Mouse (Mus musculus) C2C12 (cell line): ENCODE data around the gene Slco3a1.

Source experiments
- CTCF ChIP-seq: IDR thresholded peaks from one replicate; pipeline ENCODE4 v1.5.1; 2011; ENCODE audit not compliant: control insufficient read depth, insufficient read depth, insufficient read length
- MAX ChIP-seq: IDR thresholded peaks from one replicate; pipeline ENCODE4 v1.6.1; 2011; ENCODE audit warnings: mild to moderate bottlenecking, control low read depth
- MYOD1 ChIP-seq: IDR thresholded peaks from one replicate; pipeline ENCODE4 v1.6.1; 2011; ENCODE audit warnings: low read depth; ENCODE audit not compliant: control insufficient read depth, insufficient read length

- TF ChIP-seq CTCF (no peak), MYOD1 (no peak), MAX (no peak)
These were observed 243.0 kb downstream of the Slco3a1 start for GRCm38 (mm10) chr7:74311536-74311935.
